Mouse (Mus musculus) R1 (cell line): ENCODE results near the gene Ear6.

Experiments used
- DNase-seq: peaks from one replicate; pipeline ENCODE4 v3.0.0-alpha.2; 2018; ENCODE audit warnings: low read depth, low spot score

The Ear6 gene

DNA sequence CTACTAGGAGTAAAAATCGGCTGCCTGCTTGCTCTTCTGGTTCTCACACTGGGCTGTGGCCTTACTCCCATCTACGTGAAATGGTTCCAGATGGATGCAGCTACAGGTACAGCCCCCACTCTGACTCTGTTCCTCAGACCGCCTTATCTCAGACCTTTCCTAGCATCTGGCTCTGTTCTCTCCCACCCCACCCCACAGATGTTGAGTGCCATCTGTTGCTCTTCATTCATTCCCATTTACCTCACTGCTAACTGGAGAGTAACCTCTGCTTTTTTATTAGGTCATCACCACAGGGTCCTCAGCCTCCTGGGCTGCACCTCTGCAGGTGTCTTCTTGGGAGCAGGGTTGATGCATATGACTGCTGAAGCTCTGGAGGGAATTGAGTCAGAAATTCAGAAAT, 40.3 kb downstream of the Ear6 start:
- DNase-seq, result no peak

DNA sequence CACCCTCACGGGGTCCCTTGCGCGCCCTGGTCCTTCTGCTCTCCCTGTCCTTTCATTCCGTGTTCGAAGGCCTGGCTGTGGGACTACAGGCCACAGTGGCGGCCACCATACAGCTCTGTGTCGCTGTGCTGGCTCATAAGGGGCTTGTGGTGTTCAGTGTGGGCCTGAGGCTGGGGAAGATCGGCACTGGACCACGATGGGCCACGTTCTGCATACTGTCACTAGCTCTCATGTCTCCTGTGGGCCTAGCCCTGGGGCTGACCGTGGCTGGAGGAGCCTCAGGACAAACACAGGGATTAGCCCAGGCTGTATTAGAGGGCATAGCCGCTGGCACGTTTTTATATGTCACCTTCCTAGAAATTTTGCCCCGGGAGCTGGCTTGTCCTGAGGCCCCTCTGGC, 41.6 kb downstream of the Ear6 start:
- DNase-seq, result no peak

DNA sequence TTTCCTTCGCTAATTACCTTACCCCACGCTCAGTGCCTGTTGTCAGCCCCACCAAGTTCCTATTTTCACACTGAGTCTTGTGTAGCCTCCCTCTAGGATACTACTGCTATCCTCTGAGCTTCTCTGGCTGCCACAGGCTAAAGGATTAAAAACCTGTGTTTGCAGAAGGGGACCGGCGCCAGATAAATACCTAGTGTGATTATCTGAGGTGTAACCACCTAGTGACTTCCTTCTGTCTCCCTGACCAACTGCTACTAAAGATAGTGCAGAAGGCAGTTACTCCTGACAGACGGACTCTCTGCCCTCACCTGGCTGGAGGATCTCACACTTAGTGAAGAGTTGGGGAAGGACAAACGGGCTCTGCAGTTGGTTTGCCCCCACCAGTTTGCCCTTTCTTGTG, 42.5 kb downstream of the Ear6 start:
- no peak for DNase-seq

GRCm38 (mm10) chr14:51896539-51897170, 43.2 kb downstream of the Ear6 start:
- DNase-seq, result no peak

- DNase-seq, result peak; percentile 1
Measured at GRCm38 (mm10) chr14:51899351-51899750, 45.9 kb downstream of the Ear6 start.

DNA sequence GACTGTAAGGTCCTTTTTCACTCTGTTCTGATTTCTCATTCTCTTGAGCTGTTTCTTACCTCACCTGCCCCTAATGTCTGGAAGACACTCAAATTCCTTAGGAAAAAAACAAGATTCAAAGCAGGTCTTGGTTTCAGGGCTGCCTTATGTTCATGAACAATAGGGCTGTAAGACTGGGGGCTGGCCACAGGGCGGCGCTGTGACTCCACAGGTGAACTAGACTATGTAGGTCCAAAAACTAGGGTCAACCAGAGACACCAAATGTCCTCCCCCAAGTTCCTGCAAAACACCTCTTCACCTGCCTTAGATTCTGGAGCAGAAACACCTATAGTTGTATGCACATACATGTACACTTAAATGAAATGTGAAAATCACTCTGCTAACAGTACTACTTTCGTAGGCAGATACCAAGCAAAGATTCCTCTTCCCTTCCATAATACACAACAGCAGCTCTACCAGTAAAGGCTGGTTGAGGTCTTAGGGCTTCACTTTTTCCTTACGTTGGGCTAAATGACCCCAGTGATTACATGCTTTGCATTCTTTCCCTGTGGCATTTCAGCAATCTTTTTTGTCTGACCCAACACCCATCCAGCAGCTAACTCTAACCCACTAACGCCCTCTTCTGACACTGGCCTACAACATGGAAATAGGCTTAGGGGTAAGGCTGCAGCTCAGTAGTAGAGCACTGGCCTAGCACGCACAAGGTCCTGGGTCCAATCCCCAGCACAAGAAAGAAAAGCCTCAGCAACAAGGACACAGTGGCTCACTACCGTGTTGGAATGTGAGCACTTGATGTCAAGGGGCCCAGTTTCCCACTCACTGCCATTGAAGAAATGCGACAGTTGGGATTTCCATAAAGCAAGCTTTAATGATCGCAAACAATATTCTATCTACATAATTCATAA, 49.6 kb downstream of the Ear6 start:
- DNase-seq, result peak; percentile 72

GRCm38 (mm10) chr14:51903782-51904181, 50.3 kb downstream of the Ear6 start:
- no peak for DNase-seq
